Mouse (Mus musculus): ENCODE data around the gene Tnik. TPM values are rescaled to one million over a fixed set of nuclear protein-coding genes. Genes with fewer than 3 reads are reported as not detected.

The Tnik gene
- polyA plus RNA-seq, 1 experiment, result 0.21 TPM

- no peaks in the 10 kb centered on the region for H3K79me3 ChIP-seq (ENCODE audit: low read depth)
- TF ChIP-seq FOSL1 (IDR thresholded peaks at IDR 0.05; ENCODE audit: insufficient read depth, low read length, poor library complexity, severe bottlenecking) (no peak), MYOG (IDR thresholded peaks at IDR 0.05; ENCODE audit: control insufficient read depth, extremely low read depth, insufficient read length) (no peak), CEBPB (IDR thresholded peaks at IDR 0.05; ENCODE audit: low read depth) (no peak)
- H3ac ChIP-seq (ENCODE audit: control insufficient read depth, insufficient read length, low read depth), result no peak overlapping the region
- H3K4me3 ChIP-seq (ENCODE audit: insufficient read depth, poor library complexity, severe bottlenecking), result no peak overlapping the region
- no peaks in the 10 kb centered on the region for H3K36me3 ChIP-seq (ENCODE audit: control insufficient read depth, insufficient read depth)
- no peaks in the 10 kb centered on the region for H3K79me2 ChIP-seq (ENCODE audit: control insufficient read depth, insufficient read depth)
- peaks cover 14% of the 10 kb centered on the region for H3K27me3 ChIP-seq (ENCODE audit: control insufficient read depth, insufficient read depth, insufficient read length)
These were observed 418.9 kb downstream of the Tnik start for GRCm38 (mm10) chr3:28681866-28682265.

GRCm38 (mm10) chr3:28682411-28682810 is 419.4 kb downstream of the Tnik start:
- Histone ChIP-seq H3K36me3 (ENCODE audit: control insufficient read depth, insufficient read depth) (no peaks in the 10 kb centered on the region), H3K4me3 (ENCODE audit: insufficient read depth, poor library complexity, severe bottlenecking) (no peak overlapping the region), H3K79me3 (ENCODE audit: low read depth) (no peaks in the 10 kb centered on the region), H3K79me2 (ENCODE audit: control insufficient read depth, insufficient read depth) (no peaks in the 10 kb centered on the region), H3ac (ENCODE audit: control insufficient read depth, insufficient read length, low read depth) (no peak overlapping the region), H3K27me3 (ENCODE audit: control insufficient read depth, insufficient read depth, insufficient read length) (peaks cover 11% of the 10 kb centered on the region)
- no peak for TF ChIP-seq MYOD1 (IDR thresholded peaks at IDR 0.05; ENCODE audit: control insufficient read depth, insufficient read length, low read depth)
- no peak for TF ChIP-seq MAX (IDR thresholded peaks at IDR 0.05)
- TF ChIP-seq FOSL1 (IDR thresholded peaks at IDR 0.05; ENCODE audit: insufficient read depth, low read length, poor library complexity, severe bottlenecking), result no peak
- TF ChIP-seq USF1 (IDR thresholded peaks at IDR 0.05; ENCODE audit: low read depth), result no peak
- TF ChIP-seq MYOG (IDR thresholded peaks at IDR 0.05; ENCODE audit: control insufficient read depth, extremely low read depth, insufficient read length), result no peak
- no peak for TF ChIP-seq CTCF (IDR thresholded peaks at IDR 0.05; ENCODE audit: control insufficient read depth, insufficient read depth, insufficient read length)
- TF ChIP-seq CEBPB (IDR thresholded peaks at IDR 0.05; ENCODE audit: low read depth), result no peak

GRCm38 (mm10) chr3:28685510-28685909 is 422.5 kb downstream of the Tnik start:
- no peak for TF ChIP-seq MYOD1 (IDR thresholded peaks at IDR 0.05; ENCODE audit: control insufficient read depth, insufficient read length, low read depth)
- no peak for TF ChIP-seq CEBPB (IDR thresholded peaks at IDR 0.05; ENCODE audit: low read depth)
- no peak for TF ChIP-seq USF1 (IDR thresholded peaks at IDR 0.05; ENCODE audit: low read depth)
- no peak for TF ChIP-seq MYOG (IDR thresholded peaks at IDR 0.05; ENCODE audit: control insufficient read depth, extremely low read depth, insufficient read length)
- H3K27me3 ChIP-seq (ENCODE audit: control insufficient read depth, insufficient read depth, insufficient read length), result peaks cover 11% of the 10 kb centered on the region
- no peak overlapping the region for H3ac ChIP-seq (ENCODE audit: control insufficient read depth, insufficient read length, low read depth)
- H3K79me3 ChIP-seq (ENCODE audit: low read depth), result no peaks in the 10 kb centered on the region
- H3K4me3 ChIP-seq (ENCODE audit: insufficient read depth, poor library complexity, severe bottlenecking), result no peak overlapping the region
- H3K79me2 ChIP-seq (ENCODE audit: control insufficient read depth, insufficient read depth), result no peaks in the 10 kb centered on the region
- no peaks in the 10 kb centered on the region for H3K36me3 ChIP-seq (ENCODE audit: control insufficient read depth, insufficient read depth)

- no peaks in the 10 kb centered on the region for H3K36me3 ChIP-seq (ENCODE audit: control insufficient read depth, insufficient read depth)
- H3K27me3 ChIP-seq (ENCODE audit: control insufficient read depth, insufficient read depth, insufficient read length), result peaks cover 19% of the 10 kb centered on the region
- H3K4me3 ChIP-seq (ENCODE audit: insufficient read depth, poor library complexity, severe bottlenecking), result no peak overlapping the region
- H3K79me2 ChIP-seq (ENCODE audit: control insufficient read depth, insufficient read depth), result no peaks in the 10 kb centered on the region
- no peak for TF ChIP-seq CEBPB (IDR thresholded peaks at IDR 0.05; ENCODE audit: low read depth)
- no peak for TF ChIP-seq MYOG (IDR thresholded peaks at IDR 0.05; ENCODE audit: control insufficient read depth, extremely low read depth, insufficient read length)
- no peak overlapping the region for H3ac ChIP-seq (ENCODE audit: control insufficient read depth, insufficient read length, low read depth)
- H3K79me3 ChIP-seq (ENCODE audit: low read depth), result no peaks in the 10 kb centered on the region
These were observed 431.8 kb downstream of the Tnik start for GRCm38 (mm10) chr3:28694811-28695210.

- peaks cover 19% of the 10 kb centered on the region for H3K27me3 ChIP-seq (ENCODE audit: control insufficient read depth, insufficient read depth, insufficient read length)
- no peaks in the 10 kb centered on the region for H3K79me3 ChIP-seq (ENCODE audit: low read depth)
- no peak overlapping the region for H3K4me3 ChIP-seq (ENCODE audit: insufficient read depth, poor library complexity, severe bottlenecking)
- H3ac ChIP-seq (ENCODE audit: control insufficient read depth, insufficient read length, low read depth), result no peak overlapping the region
- no peaks in the 10 kb centered on the region for H3K36me3 ChIP-seq (ENCODE audit: control insufficient read depth, insufficient read depth)
- no peak for TF ChIP-seq FOSL1 (IDR thresholded peaks at IDR 0.05; ENCODE audit: insufficient read depth, low read length, poor library complexity, severe bottlenecking)
- TF ChIP-seq USF1 (IDR thresholded peaks at IDR 0.05; ENCODE audit: low read depth), result no peak
- no peak for TF ChIP-seq CEBPB (IDR thresholded peaks at IDR 0.05; ENCODE audit: low read depth)
- no peak for TF ChIP-seq MYOG (IDR thresholded peaks at IDR 0.05; ENCODE audit: control insufficient read depth, extremely low read depth, insufficient read length)
- TF ChIP-seq MAX (IDR thresholded peaks at IDR 0.05), result no peak
- no peak for TF ChIP-seq CTCF (IDR thresholded peaks at IDR 0.05; ENCODE audit: control insufficient read depth, insufficient read depth, insufficient read length)
- TF ChIP-seq MYOD1 (IDR thresholded peaks at IDR 0.05; ENCODE audit: control insufficient read depth, insufficient read length, low read depth), result no peak
- no peaks in the 10 kb centered on the region for H3K79me2 ChIP-seq (ENCODE audit: control insufficient read depth, insufficient read depth)
These were observed 432.6 kb downstream of the Tnik start for GRCm38 (mm10) chr3:28695608-28696007.

GRCm38 (mm10) chr3:28696162-28696561 is 433.1 kb downstream of the Tnik start:
- TF ChIP-seq MYOD1 (IDR thresholded peaks at IDR 0.05; ENCODE audit: control insufficient read depth, insufficient read length, low read depth), result no peak
- no peak for TF ChIP-seq MYOG (IDR thresholded peaks at IDR 0.05; ENCODE audit: control insufficient read depth, extremely low read depth, insufficient read length)
- no peak for TF ChIP-seq CEBPB (IDR thresholded peaks at IDR 0.05; ENCODE audit: low read depth)
- no peak for TF ChIP-seq MAX (IDR thresholded peaks at IDR 0.05)
- TF ChIP-seq USF1 (IDR thresholded peaks at IDR 0.05; ENCODE audit: low read depth), result no peak
- TF ChIP-seq CTCF (IDR thresholded peaks at IDR 0.05; ENCODE audit: control insufficient read depth, insufficient read depth, insufficient read length), result no peak
- no peak for TF ChIP-seq FOSL1 (IDR thresholded peaks at IDR 0.05; ENCODE audit: insufficient read depth, low read length, poor library complexity, severe bottlenecking)
- Histone ChIP-seq H3K4me3 (ENCODE audit: insufficient read depth, poor library complexity, severe bottlenecking) (no peak overlapping the region), H3K79me3 (ENCODE audit: low read depth) (no peaks in the 10 kb centered on the region), H3K36me3 (ENCODE audit: control insufficient read depth, insufficient read depth) (no peaks in the 10 kb centered on the region), H3K79me2 (ENCODE audit: control insufficient read depth, insufficient read depth) (no peaks in the 10 kb centered on the region), H3ac (ENCODE audit: control insufficient read depth, insufficient read length, low read depth) (no peak overlapping the region), H3K27me3 (ENCODE audit: control insufficient read depth, insufficient read depth, insufficient read length) (peaks cover 19% of the 10 kb centered on the region)

All from C2C12 (cell line).